Mouse (Mus musculus): ENCODE measurements around the gene Pax2.
"Not testable (repeated sequence)": the region's sequence is repeated elsewhere in the genome, so short reads cannot be mapped to it uniquely, and the experiment has no call there.

Pax2 gene

GRCm38 (mm10) chr19:44835042-44835930 is 79.4 kb downstream of the Pax2 start:
- DNase-seq (ENCODE audit: low read depth, low spot score), result no peak

GRCm38 (mm10) chr19:44835931-44836861 is 80.4 kb downstream of the Pax2 start:
- DNase-seq (ENCODE audit: low read depth, low spot score), result no peak

GRCm38 (mm10) chr19:44837426-44838205 is 81.8 kb downstream of the Pax2 start:
- DNase-seq (ENCODE audit: low read depth, low spot score), result no peak

GRCm38 (mm10) chr19:44838321-44838720 is 82.5 kb downstream of the Pax2 start:
- DNase-seq (ENCODE audit: low read depth, low spot score), result no peak

- DNase-seq (ENCODE audit: low read depth, low spot score), result not testable (repeated sequence)
These were observed 86.8 kb downstream of the Pax2 start for GRCm38 (mm10) chr19:44842661-44843060.

- no peak for DNase-seq (ENCODE audit: low read depth, low spot score)
These were observed 93.6 kb downstream of the Pax2 start for GRCm38 (mm10) chr19:44849465-44849864.

- DNase-seq (ENCODE audit: low read depth, low spot score), result no peak
These were observed 102.8 kb downstream of the Pax2 start for GRCm38 (mm10) chr19:44858671-44859070.

GRCm38 (mm10) chr19:44868766-44869165 is 112.9 kb downstream of the Pax2 start:
- DNase-seq (ENCODE audit: low read depth, low spot score), result no peak

- DNase-seq (ENCODE audit: low read depth, low spot score), result no peak
These were observed 118.5 kb downstream of the Pax2 start for GRCm38 (mm10) chr19:44874186-44874898.

- DNase-seq (ENCODE audit: low read depth, low spot score), result no peak
These were observed 119.1 kb downstream of the Pax2 start for GRCm38 (mm10) chr19:44874928-44875327.

- no peak for DNase-seq (ENCODE audit: low read depth, low spot score)
These were observed 119.9 kb downstream of the Pax2 start for GRCm38 (mm10) chr19:44875718-44876117.

- no peak for DNase-seq (ENCODE audit: low read depth, low spot score)
These were observed 120.7 kb downstream of the Pax2 start for GRCm38 (mm10) chr19:44876529-44876928.

GRCm38 (mm10) chr19:44882552-44883024 is 126.7 kb downstream of the Pax2 start:
- peak; percentile 32 for DNase-seq (ENCODE audit: low read depth, low spot score)

GRCm38 (mm10) chr19:44884331-44884730 is 128.5 kb downstream of the Pax2 start:
- no peak for DNase-seq (ENCODE audit: low read depth, low spot score)

- no peak for DNase-seq (ENCODE audit: low read depth, low spot score)
These were observed 130.6 kb downstream of the Pax2 start for GRCm38 (mm10) chr19:44886475-44886874.

All from skeletal muscle tissue, adult 2 months (tissue).